Mouse (Mus musculus): ENCODE data around the gene Sycp2.

Sycp2 gene

GRCm38 (mm10) chr2:178407053-178407815 is at the start of gene Sycp2:
TSS of gene Sycp2 (minus strand) at chr2:178407685.
- DNase-seq: no peak

GRCm38 (mm10) chr2:178454664-178455516 is 47.4 kb upstream of the Sycp2 start:
- DNase-seq: peak; percentile 7

GRCm38 (mm10) chr2:178450961-178451360 is 43.5 kb upstream of the Sycp2 start:
- no peak for DNase-seq

- no peak for DNase-seq
Observed at GRCm38 (mm10) chr2:178450236-178450635, 42.8 kb upstream of the Sycp2 start.

GRCm38 (mm10) chr2:178449386-178449785 is 41.9 kb upstream of the Sycp2 start:
- no peak for DNase-seq

GRCm38 (mm10) chr2:178437311-178437710 is 29.8 kb upstream of the Sycp2 start:
- no peak for DNase-seq

GRCm38 (mm10) chr2:178433903-178434302 is 26.4 kb upstream of the Sycp2 start:
- no peak for DNase-seq

- DNase-seq: no peak
Observed at GRCm38 (mm10) chr2:178433495-178433894, 26.0 kb upstream of the Sycp2 start.

- no peak for DNase-seq
Observed at GRCm38 (mm10) chr2:178430231-178430630, 22.7 kb upstream of the Sycp2 start, which contains the start of gene Cdh26. TSS of gene Cdh26 (plus strand) at chr2:178430531.

GRCm38 (mm10) chr2:178429426-178429825 is 21.9 kb upstream of the Sycp2 start:
- no peak for DNase-seq

GRCm38 (mm10) chr2:178428676-178429075 is 21.2 kb upstream of the Sycp2 start:
- DNase-seq: no peak

GRCm38 (mm10) chr2:178428183-178428582 is 20.7 kb upstream of the Sycp2 start:
- DNase-seq: no peak

GRCm38 (mm10) chr2:178427181-178427580 is 19.7 kb upstream of the Sycp2 start:
- DNase-seq: no peak

- no peak for DNase-seq
Observed at GRCm38 (mm10) chr2:178426229-178426628, 18.7 kb upstream of the Sycp2 start.

GRCm38 (mm10) chr2:178423223-178423622 is 15.7 kb upstream of the Sycp2 start:
- no peak for DNase-seq

- DNase-seq: no peak
Observed at GRCm38 (mm10) chr2:178422186-178422585, 14.7 kb upstream of the Sycp2 start.

GRCm38 (mm10) chr2:178421603-178422002 is 14.1 kb upstream of the Sycp2 start:
- no peak for DNase-seq

- DNase-seq: no peak
Observed at GRCm38 (mm10) chr2:178420576-178420975, 13.1 kb upstream of the Sycp2 start.

GRCm38 (mm10) chr2:178416970-178417369 is 9.5 kb upstream of the Sycp2 start:
- DNase-seq: no peak

- no peak for DNase-seq
Observed at GRCm38 (mm10) chr2:178416427-178416826, 8.9 kb upstream of the Sycp2 start.

GRCm38 (mm10) chr2:178415150-178415448 is 7.6 kb upstream of the Sycp2 start:
- DNase-seq: no peak

GRCm38 (mm10) chr2:178414261-178415149 is 7.0 kb upstream of the Sycp2 start, which contains the start of the genes Ppp1r3d and Fam217b:
TSS of gene Ppp1r3d (minus strand) at chr2:178414472.
TSS of gene Fam217b (plus strand) at chr2:178414524.
- DNase-seq: peak; percentile 81
